Mouse (Mus musculus) heart, adult 10 weeks (tissue): ENCODE data around the gene Gm20905. TPM values are rescaled to one million over a fixed set of nuclear protein-coding genes. Genes with fewer than 3 reads are reported as not detected.

Experiments
- polyA plus RNA-seq: library from polyadenylated mRNA; stranded (reverse); fragments of 350-450 nt; fragmentation: Illumina TruSeq; extraction: RNeasy Lipid Tissue Mini Kit (QIAGEN cat#74804); gene quantifications from one replicate; pipeline ENCODE4 v1.2.3, GENCODE M21; 2014; ENCODE audit warnings: low read depth, low replicate concordance

Gm20905 gene
- polyA plus RNA-seq: not detected

DNA sequence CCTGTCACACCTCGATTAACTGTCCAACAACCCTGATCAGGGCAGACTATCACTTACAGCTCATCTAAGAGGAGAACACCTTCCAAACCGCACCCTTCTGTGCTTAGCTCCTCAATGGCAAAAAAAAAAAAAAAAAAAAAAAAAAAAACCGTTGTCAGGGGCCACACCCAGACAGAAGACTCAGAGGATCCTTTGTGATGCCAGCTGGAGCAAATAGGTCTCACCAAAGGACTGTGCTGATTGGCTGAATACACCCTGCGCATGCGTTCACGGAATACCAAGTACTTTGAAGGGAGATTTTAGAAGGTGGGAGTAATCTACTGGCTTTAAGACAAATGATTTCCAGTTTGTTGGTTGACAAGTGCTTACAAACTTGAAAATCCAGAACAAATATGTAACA is at the start of gene Gm20905:
TSS of gene Gm20905 (minus strand) at position 101 of the 400 bp plus-strand sequence.

